Mouse (Mus musculus) stomach, embryonic 14.5 days (tissue): ENCODE measurements around the gene Ttc41. TPM values are rescaled to one million over a fixed set of nuclear protein-coding genes. Genes with fewer than 3 reads are reported as not detected.

Experiments
- ATAC-seq: fragments of 200-750 bp; cut with Nextera tagmentation; 2 replicates; pipeline ENCODE4 v1.8.0; 2017; ENCODE audit warnings: low read depth, moderate TSS enrichment; ENCODE audit not compliant: insufficient number of reproducible peaks, insufficient read depth, low FRiP score
- H3K27ac ChIP-seq: fragments of 300-500 bp; sonication (generic); 2 replicates; pipeline ENCODE4 v1.5.1; 2014; ENCODE audit warnings: mild to moderate bottlenecking, low read length, moderate library complexity, mixed read lengths
- H3K27me3 ChIP-seq: fragments of 300-500 bp; sonication (generic); 2 replicates; pipeline ENCODE4 v1.6.1; 2014; ENCODE audit warnings: low read length, control low read depth, mixed read lengths; ENCODE audit not compliant: control insufficient read depth, insufficient read depth
- H3K36me3 ChIP-seq: fragments of 300-500 bp; sonication (generic); 2 replicates; pipeline ENCODE4 v1.6.1; 2014; ENCODE audit warnings: mild to moderate bottlenecking, control low read depth, low read length, moderate library complexity, mixed read lengths; ENCODE audit not compliant: control insufficient read depth, insufficient read depth
- H3K4me1 ChIP-seq: fragments of 300-500 bp; sonication (generic); 2 replicates; pipeline ENCODE4 v1.6.1; 2014; ENCODE audit warnings: low read length, control low read depth, mixed read lengths; ENCODE audit not compliant: control insufficient read depth, insufficient read depth
- H3K4me2 ChIP-seq: fragments of 300-500 bp; sonication (generic); replicated peaks from 2 replicates; pipeline ENCODE4 v1.6.1; 2014; ENCODE audit warnings: low read depth, low read length, control low read depth
- H3K4me3 ChIP-seq: fragments of 300-500 bp; sonication (generic); 2 replicates; pipeline ENCODE4 v1.5.1; 2014; ENCODE audit warnings: low read depth, low read length, control low read depth
- H3K9ac ChIP-seq: fragments of 300-500 bp; sonication (generic); replicated peaks from 2 replicates; pipeline ENCODE4 v1.6.1; 2014; ENCODE audit warnings: low read depth, mild to moderate bottlenecking, control low read depth, low read length, moderate library complexity, mixed read lengths
- H3K9me3 ChIP-seq: fragments of 300-500 bp; sonication (generic); 2 replicates; pipeline ENCODE4 v1.6.1; 2016; ENCODE audit warnings: low read depth, low read length, control low read depth; ENCODE audit not compliant: control insufficient read depth
- WGBS: fragments of 180-500 bp; shearing (Covaris S2); extraction: QIAGEN DNeasy Blood & Tissue Kit; methylation state at CpG from one replicate; pipeline ENCODE4 v1.1.7; 2014; 5-methylcytosine and 5-hydroxymethylcytosine counted together
- polyA plus RNA-seq: library from polyadenylated mRNA; unstranded; fragments of >200 nt; fragmentation: Nextera tagmentation; extraction: Ambion mirVana; gene quantifications from 2 replicates; pipeline ENCODE4 v1.2.1, GENCODE M21; 2014

Ttc41 gene
- polyA plus RNA-seq, 1 experiment from 2014 or later = 1.8 TPM

DNA sequence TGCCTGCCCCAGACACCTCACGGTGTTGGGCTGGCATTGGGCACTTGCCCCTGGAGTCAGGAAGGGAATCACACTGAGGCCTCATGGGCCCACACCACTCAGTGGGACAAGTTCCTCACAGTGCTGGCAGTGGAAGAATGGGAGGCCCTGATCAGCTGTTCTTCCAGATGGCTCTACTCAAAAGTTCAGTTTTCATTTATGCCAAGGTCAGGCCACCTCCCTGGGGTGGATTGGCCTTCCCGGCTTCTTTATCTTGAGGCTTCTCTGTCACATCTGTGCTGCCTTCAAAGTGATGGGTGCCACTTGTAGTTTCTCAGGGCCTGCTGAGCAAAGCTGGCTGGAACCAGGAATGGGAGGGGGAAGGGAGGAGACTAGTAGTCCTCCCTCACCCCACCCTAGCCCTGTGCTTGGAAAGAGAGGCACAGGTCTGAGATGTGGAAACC lies 87.9 kb downstream of the Ttc41 start:
- Histone ChIP-seq H3K27ac (no peak overlapping the region), H3K9ac (no peak overlapping the region), H3K4me1 (0 out of 2 replicates have a peak, but pooled peaks cover 14% of the 10 kb centered on the region), H3K4me2 (no peak overlapping the region), H3K36me3 (no peaks in the 10 kb centered on the region), H3K4me3 (no peak overlapping the region), H3K9me3 (no peaks in the 10 kb centered on the region), H3K27me3 (no peaks in the 10 kb centered on the region)
- peak; percentile 44; the same call in 1 of the 2 replicates for ATAC-seq
- 55% methylated on average over 2 of the region's 2 CpGs for WGBS

DNA sequence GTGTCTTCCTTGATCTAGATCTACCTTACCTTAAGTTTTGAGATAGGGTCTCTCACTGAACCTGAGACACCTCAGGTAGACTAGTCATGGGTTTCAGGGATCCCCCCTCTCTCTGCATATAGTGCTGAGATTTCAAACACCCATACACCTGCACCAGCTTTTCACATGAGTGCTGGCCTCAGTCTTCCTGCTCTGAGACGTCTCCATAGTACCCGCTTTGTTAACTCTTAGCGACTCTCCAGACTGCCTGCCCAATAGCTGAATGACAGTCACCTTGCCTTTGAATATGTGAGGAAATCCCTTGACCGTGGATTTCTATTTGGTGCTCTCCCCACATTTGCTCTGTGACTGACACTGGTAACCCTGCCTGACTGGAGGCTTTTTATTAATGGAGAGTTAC lies 88.6 kb downstream of the Ttc41 start:
- Histone ChIP-seq H3K4me2 (no peak overlapping the region), H3K36me3 (no peaks in the 10 kb centered on the region), H3K4me1 (0 out of 2 replicates have a peak, but pooled peaks cover 14% of the 10 kb centered on the region), H3K27me3 (no peaks in the 10 kb centered on the region), H3K9me3 (no peaks in the 10 kb centered on the region), H3K4me3 (no peak overlapping the region), H3K27ac (no peak overlapping the region), H3K9ac (no peak overlapping the region)
- WGBS = 84% methylated on average over 4 of the region's 4 CpGs
- no peak for ATAC-seq

DNA sequence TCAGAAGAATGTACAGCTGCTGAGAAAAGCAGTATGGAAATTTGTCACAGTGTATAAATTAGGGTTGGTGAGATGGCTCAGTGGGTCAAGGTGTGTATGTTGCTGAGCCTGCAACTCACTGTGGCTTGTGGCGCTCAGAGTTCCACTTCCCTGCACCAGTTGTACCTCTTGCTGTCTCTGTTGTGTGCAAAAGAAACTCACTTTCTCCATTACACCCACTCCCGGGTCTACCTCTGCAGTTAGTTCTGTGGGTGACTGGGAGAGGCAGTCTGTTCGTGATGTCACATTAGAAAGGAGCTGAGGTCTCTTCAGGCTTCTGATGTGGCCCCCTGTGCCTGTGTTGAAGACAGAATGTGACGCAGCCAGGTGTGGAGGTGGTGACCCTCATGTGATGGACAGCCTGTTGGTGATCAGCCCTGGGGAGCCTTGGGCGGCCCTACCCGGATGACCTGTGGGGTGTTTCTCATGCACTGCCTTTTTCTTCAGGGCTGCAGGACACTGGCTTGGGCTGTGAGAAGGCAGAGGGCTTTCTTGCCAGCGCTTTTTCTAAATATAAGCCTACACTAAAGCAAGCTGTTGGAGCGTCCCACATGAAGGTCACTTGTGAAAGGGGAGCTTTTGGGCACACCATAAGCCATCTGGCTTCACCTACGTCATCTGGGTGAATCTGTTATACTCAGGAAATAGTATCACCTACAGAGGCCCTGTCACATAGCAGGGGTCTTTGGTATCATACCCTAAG lies 89.4 kb downstream of the Ttc41 start:
- no peaks in the 10 kb centered on the region for H3K27me3 ChIP-seq
- ATAC-seq = no peak
- H3K9me3 ChIP-seq = no peaks in the 10 kb centered on the region
- no peak overlapping the region for H3K27ac ChIP-seq
- no peak overlapping the region for H3K4me2 ChIP-seq
- H3K36me3 ChIP-seq = no peaks in the 10 kb centered on the region
- no peak overlapping the region for H3K9ac ChIP-seq
- 87% methylated on average over 9 of the region's 9 CpGs for WGBS
- 0 out of 2 replicates have a peak, but pooled peaks cover 14% of the 10 kb centered on the region for H3K4me1 ChIP-seq
- H3K4me3 ChIP-seq = no peak overlapping the region

DNA sequence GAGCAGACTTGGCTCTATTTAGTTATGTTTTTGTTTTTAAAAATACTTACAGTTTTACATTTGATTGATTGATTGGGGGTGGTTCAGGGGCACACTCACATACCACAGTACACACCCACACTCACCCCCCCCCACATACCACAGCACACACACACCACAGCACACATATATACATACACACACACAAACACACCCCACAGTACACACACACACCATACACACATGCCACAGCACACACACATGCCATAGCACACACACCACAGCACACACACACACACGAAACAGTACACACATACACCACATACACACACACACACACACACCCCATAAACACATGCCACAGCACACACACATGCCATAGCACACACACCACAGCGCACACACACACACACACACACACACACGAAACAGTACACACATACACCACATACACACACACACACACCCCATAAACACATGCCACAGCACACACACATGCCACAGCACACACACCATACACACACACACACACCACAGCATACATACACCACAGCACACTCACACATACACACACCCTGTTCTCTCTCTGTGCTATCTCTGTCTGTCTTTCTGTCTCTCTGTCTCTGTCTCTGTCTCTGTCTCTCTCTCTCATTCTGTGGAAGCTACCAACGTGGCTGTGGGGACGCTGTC lies 90.6 kb downstream of the Ttc41 start:
- H3K4me1 ChIP-seq = 0 out of 2 replicates have a peak, but pooled peaks cover 14% of the 10 kb centered on the region
- H3K27me3 ChIP-seq = no peaks in the 10 kb centered on the region
- H3K9ac ChIP-seq = no peak overlapping the region
- ATAC-seq = no peak
- H3K4me2 ChIP-seq = no peak overlapping the region
- H3K9me3 ChIP-seq = no peaks in the 10 kb centered on the region
- whole genome bisulfite sequencing = 88% methylated on average over 5 of the region's 5 CpGs
- no peak overlapping the region for H3K27ac ChIP-seq
- no peak overlapping the region for H3K4me3 ChIP-seq
- no peaks in the 10 kb centered on the region for H3K36me3 ChIP-seq

DNA sequence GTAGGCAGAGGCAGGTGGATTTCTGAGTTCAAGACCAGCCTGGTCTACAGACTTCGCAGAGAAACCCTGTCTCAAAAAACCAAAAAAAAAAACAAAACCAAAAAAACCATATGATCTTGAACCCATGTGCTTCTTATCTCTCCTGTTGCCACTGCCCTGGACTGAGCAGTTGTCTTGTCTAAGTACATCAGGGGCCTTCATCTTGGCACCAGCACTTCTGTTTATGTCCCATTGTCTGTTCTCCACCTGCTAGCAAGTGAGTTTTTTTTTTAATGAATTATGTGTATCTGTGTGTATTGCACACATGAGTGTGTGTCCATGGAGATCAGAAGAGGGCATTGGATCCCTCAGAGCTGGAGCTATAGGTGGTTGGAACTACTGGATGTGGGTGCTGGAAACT lies 101.8 kb downstream of the Ttc41 start:
- 94% methylated on average over 1 of the region's 1 CpGs for WGBS

DNA sequence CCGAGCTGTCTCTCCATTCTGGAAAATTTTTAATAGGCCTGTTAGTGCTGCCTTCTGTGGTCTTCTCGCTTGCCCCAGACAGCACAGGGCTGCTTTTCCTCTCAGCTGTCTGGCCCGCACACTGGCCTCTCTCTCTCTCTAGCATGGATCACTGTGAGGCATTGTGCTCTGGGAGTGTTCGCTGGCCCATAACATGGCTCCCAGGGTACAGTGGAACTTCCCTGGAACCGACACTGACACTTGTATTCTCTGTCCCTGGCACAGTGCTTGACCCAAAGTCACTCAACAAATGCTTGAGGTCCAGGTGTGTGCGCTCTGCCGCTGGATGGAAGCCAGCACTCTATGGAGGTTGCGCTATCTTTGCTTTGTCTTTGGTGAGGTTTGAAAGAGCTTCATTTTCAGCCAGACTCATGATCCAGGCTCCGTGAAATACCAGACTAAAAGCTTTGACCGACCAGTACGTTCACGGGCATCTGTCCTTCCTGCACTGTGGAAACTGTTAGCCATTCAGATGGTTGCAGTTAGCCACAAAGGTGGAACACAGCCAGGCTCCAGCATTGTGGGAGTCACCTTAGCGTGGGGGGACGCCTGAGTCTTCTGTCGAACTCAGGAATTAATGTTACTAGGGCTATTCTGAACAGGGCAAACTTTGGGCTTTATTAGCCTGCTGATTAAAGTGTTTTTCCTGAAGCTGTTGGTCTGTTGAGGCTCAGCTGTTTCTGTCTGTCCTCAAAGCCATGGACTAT lies 102.6 kb downstream of the Ttc41 start:
- no peak overlapping the region for H3K4me2 ChIP-seq
- H3K4me3 ChIP-seq = no peak overlapping the region
- WGBS = 85% methylated on average over 15 of the region's 15 CpGs
- H3K4me1 ChIP-seq = no peaks in the 10 kb centered on the region
- no peaks in the 10 kb centered on the region for H3K36me3 ChIP-seq
- no peak overlapping the region for H3K27ac ChIP-seq
- ATAC-seq = 0 out of 2 replicates have a peak, but pooled peaks have one; percentile 42
- no peaks in the 10 kb centered on the region for H3K9me3 ChIP-seq
- H3K27me3 ChIP-seq = no peaks in the 10 kb centered on the region
- H3K9ac ChIP-seq = no peak overlapping the region

More for the DNA sequence above, 101.8 kb downstream of the Ttc41 start:
- no peak overlapping the region for H3K4me2 ChIP-seq
- H3K27ac ChIP-seq = no peak overlapping the region
- no peak overlapping the region for H3K9ac ChIP-seq
- no peaks in the 10 kb centered on the region for H3K4me1 ChIP-seq
- H3K27me3 ChIP-seq = no peaks in the 10 kb centered on the region
- no peak overlapping the region for H3K4me3 ChIP-seq
- ATAC-seq = no peak
- H3K36me3 ChIP-seq = no peaks in the 10 kb centered on the region
- no peaks in the 10 kb centered on the region for H3K9me3 ChIP-seq

DNA sequence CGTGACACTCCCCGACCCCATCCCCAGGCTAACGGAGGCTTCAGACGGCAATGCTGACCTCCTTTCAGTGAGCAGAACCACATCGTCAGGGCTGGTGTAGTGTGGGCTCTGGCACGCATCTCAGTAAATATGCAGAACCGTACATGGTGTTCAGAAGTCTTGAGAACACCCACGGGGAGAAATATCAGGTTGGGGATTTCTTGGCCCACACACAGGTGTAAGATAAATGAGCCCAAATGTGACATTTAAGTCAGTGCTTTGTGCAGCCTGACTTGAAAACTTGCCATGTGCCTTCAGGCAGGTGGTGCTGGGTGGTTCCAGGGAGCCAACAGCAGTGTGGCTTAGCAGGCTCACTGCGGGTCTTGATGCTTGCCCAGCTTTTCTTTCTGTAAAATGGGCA lies 104.4 kb downstream of the Ttc41 start:
- Histone ChIP-seq H3K4me2 (no peak overlapping the region), H3K4me3 (no peak overlapping the region), H3K9me3 (no peaks in the 10 kb centered on the region), H3K27ac (no peak overlapping the region), H3K9ac (no peak overlapping the region), H3K4me1 (no peaks in the 10 kb centered on the region), H3K27me3 (no peaks in the 10 kb centered on the region), H3K36me3 (no peaks in the 10 kb centered on the region)
- WGBS = 81% methylated on average over 9 of the region's 9 CpGs
- ATAC-seq = no peak

DNA sequence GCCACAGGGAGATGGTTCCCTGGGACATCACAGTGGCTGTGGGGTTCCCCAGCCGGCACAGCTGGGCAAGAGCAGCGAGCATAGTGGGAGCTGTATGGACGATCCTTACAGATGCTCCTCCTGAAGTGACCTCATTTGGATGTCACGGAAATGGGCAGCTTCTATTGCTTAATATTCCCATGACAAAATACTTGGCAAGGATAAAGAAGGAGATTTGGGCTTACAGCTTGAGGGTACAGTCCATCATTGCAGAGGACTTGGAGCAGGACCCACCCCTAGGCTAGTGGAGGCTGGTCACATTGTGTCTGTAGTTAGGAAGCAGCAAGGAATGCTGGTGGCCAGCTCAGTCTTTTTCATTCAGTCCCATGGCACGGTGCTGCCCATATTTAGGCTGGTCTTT lies 105.0 kb downstream of the Ttc41 start:
- no peaks in the 10 kb centered on the region for H3K36me3 ChIP-seq

More for the DNA sequence above, 105.0 kb downstream of the Ttc41 start:
- Histone ChIP-seq H3K9me3 (no peaks in the 10 kb centered on the region), H3K27me3 (no peaks in the 10 kb centered on the region), H3K4me3 (no peak overlapping the region), H3K9ac (no peak overlapping the region), H3K27ac (no peak overlapping the region), H3K4me1 (no peaks in the 10 kb centered on the region), H3K4me2 (no peak overlapping the region)
- 84% methylated on average over 5 of the region's 5 CpGs for WGBS
- no peak for ATAC-seq
